Mouse (Mus musculus): Measurements from ENCODE around the gene Angptl4. TPM values are rescaled to one million over a fixed set of nuclear protein-coding genes. Genes with fewer than 3 reads are reported as not detected.

The Angptl4 gene
- polyA plus RNA-seq, 1 experiment from 2014 or later: 15.5 TPM

GRCm38 (mm10) chr17:33817969-33818643 is 36.5 kb upstream of the Angptl4 start:
- Histone ChIP-seq H3K27me3 (replicated peaks; ENCODE audit: control insufficient read depth, insufficient read depth, low read length) (no peaks in the 10 kb centered on the region), H3K4me1 (replicated peaks; ENCODE audit: control insufficient read depth, insufficient read depth, low read length) (peaks cover 27% of the 10 kb centered on the region), H3K4me2 (ENCODE audit: low read length) (peak overlapping the region; percentile 95), H3K9ac (replicated peaks; ENCODE audit: low read depth, low read length) (peak overlapping the region; percentile 92), H3K4me3 (replicated peaks; ENCODE audit: low read length) (peak overlapping the region; percentile 63), H3K27ac (ENCODE audit: low read length) (peak overlapping the region; percentile 90), H3K9me3 (ENCODE audit: control insufficient read depth, low read length) (no peaks in the 10 kb centered on the region), H3K36me3 (ENCODE audit: control insufficient read depth, insufficient read depth) (peaks cover 19% of the 10 kb centered on the region)
- WGBS: 15% methylated on average over 33 of the region's 33 CpGs
- ATAC-seq: peak; percentile 42; the same call in 1 of the 2 replicates

GRCm38 (mm10) chr17:33817184-33817968 is 35.7 kb upstream of the Angptl4 start:
- WGBS: 1% methylated on average over 88 of the region's 89 CpGs
- no peaks in the 10 kb centered on the region for H3K27me3 ChIP-seq (replicated peaks; ENCODE audit: control insufficient read depth, insufficient read depth, low read length)
- H3K9ac ChIP-seq (replicated peaks; ENCODE audit: low read depth, low read length): peak overlapping the region; percentile 92
- H3K9me3 ChIP-seq (ENCODE audit: control insufficient read depth, low read length): no peaks in the 10 kb centered on the region
- peak overlapping the region; percentile 90 for H3K27ac ChIP-seq (ENCODE audit: low read length)
- peaks cover 19% of the 10 kb centered on the region for H3K36me3 ChIP-seq (ENCODE audit: control insufficient read depth, insufficient read depth)
- peak overlapping the region; percentile 63 for H3K4me3 ChIP-seq (replicated peaks; ENCODE audit: low read length)
- H3K4me1 ChIP-seq (replicated peaks; ENCODE audit: control insufficient read depth, insufficient read depth, low read length): peaks cover 20% of the 10 kb centered on the region
- peak; percentile 97 for ATAC-seq
- peak overlapping the region; percentile 95 for H3K4me2 ChIP-seq (ENCODE audit: low read length)

GRCm38 (mm10) chr17:33816612-33817011 is 35.0 kb upstream of the Angptl4 start:
- Histone ChIP-seq H3K4me2 (ENCODE audit: low read length) (peak overlapping the region; percentile 95), H3K36me3 (ENCODE audit: control insufficient read depth, insufficient read depth) (peaks cover 14% of the 10 kb centered on the region), H3K9ac (replicated peaks; ENCODE audit: low read depth, low read length) (no peak overlapping the region), H3K4me1 (replicated peaks; ENCODE audit: control insufficient read depth, insufficient read depth, low read length) (peaks cover 17% of the 10 kb centered on the region), H3K27ac (ENCODE audit: low read length) (peak overlapping the region; percentile 90; the same call in 1 of the 2 replicates), H3K9me3 (ENCODE audit: control insufficient read depth, low read length) (no peaks in the 10 kb centered on the region), H3K4me3 (replicated peaks; ENCODE audit: low read length) (peak overlapping the region; percentile 63), H3K27me3 (replicated peaks; ENCODE audit: control insufficient read depth, insufficient read depth, low read length) (no peaks in the 10 kb centered on the region)
- ATAC-seq: no peak
- 56% methylated on average over 5 of the region's 5 CpGs for WGBS

DNA sequence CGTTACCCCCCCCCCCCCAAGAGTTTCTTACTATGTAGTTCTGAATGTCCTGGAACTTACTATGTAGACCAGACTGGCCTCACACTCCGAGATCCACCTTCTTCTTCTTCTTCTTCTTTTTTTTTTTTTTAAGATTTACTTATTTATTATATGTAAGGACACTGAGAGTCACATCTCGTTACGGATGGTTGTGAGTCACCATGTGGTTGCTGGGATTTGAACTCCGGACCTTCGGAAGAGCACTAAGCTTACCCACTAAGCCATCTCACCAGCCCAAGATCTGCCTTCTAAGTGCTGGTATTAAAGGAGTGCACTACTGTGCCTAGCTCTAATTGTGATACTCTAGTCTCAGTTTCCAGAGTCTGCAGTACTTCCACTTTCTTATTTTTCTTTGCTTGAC is 33.8 kb upstream of the Angptl4 start:
- Histone ChIP-seq H3K4me2 (ENCODE audit: low read length) (no peak overlapping the region), H3K9ac (replicated peaks; ENCODE audit: low read depth, low read length) (no peak overlapping the region), H3K27ac (ENCODE audit: low read length) (no peak overlapping the region), H3K9me3 (ENCODE audit: control insufficient read depth, low read length) (no peaks in the 10 kb centered on the region), H3K36me3 (ENCODE audit: control insufficient read depth, insufficient read depth) (peaks cover 3% of the 10 kb centered on the region; the same call in 1 of the 2 replicates), H3K27me3 (replicated peaks; ENCODE audit: control insufficient read depth, insufficient read depth, low read length) (peaks cover 8% of the 10 kb centered on the region; the same call in 1 of the 2 replicates), H3K4me1 (replicated peaks; ENCODE audit: control insufficient read depth, insufficient read depth, low read length) (peaks cover 23% of the 10 kb centered on the region), H3K4me3 (replicated peaks; ENCODE audit: low read length) (no peak overlapping the region)
- ATAC-seq: no peak
- 96% methylated on average over 5 of the region's 6 CpGs for WGBS

DNA sequence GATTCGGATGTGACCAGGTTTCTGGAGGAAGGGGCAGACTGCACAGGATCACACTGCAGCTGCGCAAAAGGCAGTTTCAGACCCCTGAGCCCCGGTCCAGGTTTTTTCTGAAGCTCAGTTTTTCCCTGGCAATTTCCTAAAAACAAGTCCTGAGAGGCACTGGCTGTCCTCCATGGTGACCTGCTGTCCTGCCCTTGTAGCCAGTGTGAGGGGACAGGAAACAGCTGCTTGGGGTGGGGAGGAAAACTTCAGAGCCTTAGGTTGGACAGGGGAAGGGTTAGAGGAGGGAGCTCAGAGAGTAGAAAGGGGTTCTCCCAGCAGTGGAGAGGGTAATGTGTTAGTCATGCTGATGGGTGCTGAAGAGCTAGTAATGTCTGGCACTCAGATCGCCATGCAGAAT is 31.4 kb upstream of the Angptl4 start:
- Histone ChIP-seq H3K4me1 (replicated peaks; ENCODE audit: control insufficient read depth, insufficient read depth, low read length) (peaks cover 15% of the 10 kb centered on the region), H3K27ac (ENCODE audit: low read length) (no peak overlapping the region), H3K4me3 (replicated peaks; ENCODE audit: low read length) (no peak overlapping the region), H3K36me3 (ENCODE audit: control insufficient read depth, insufficient read depth) (no peaks in the 10 kb centered on the region), H3K9me3 (ENCODE audit: control insufficient read depth, low read length) (no peaks in the 10 kb centered on the region), H3K4me2 (ENCODE audit: low read length) (no peak overlapping the region), H3K27me3 (replicated peaks; ENCODE audit: control insufficient read depth, insufficient read depth, low read length) (peaks cover 10% of the 10 kb centered on the region; the same call in 1 of the 2 replicates), H3K9ac (replicated peaks; ENCODE audit: low read depth, low read length) (no peak overlapping the region)
- WGBS: 73% methylated on average over 4 of the region's 4 CpGs
- no peak for ATAC-seq

GRCm38 (mm10) chr17:33812475-33812874 is 30.8 kb upstream of the Angptl4 start:
- Histone ChIP-seq H3K27ac (ENCODE audit: low read length) (no peak overlapping the region), H3K36me3 (ENCODE audit: control insufficient read depth, insufficient read depth) (no peaks in the 10 kb centered on the region), H3K4me3 (replicated peaks; ENCODE audit: low read length) (no peak overlapping the region), H3K27me3 (replicated peaks; ENCODE audit: control insufficient read depth, insufficient read depth, low read length) (peaks cover 10% of the 10 kb centered on the region; the same call in 1 of the 2 replicates), H3K9ac (replicated peaks; ENCODE audit: low read depth, low read length) (no peak overlapping the region), H3K4me2 (ENCODE audit: low read length) (no peak overlapping the region), H3K4me1 (replicated peaks; ENCODE audit: control insufficient read depth, insufficient read depth, low read length) (peaks cover 12% of the 10 kb centered on the region), H3K9me3 (ENCODE audit: control insufficient read depth, low read length) (no peaks in the 10 kb centered on the region)
- ATAC-seq: no peak
- 57% methylated on average over 3 of the region's 3 CpGs for WGBS

DNA sequence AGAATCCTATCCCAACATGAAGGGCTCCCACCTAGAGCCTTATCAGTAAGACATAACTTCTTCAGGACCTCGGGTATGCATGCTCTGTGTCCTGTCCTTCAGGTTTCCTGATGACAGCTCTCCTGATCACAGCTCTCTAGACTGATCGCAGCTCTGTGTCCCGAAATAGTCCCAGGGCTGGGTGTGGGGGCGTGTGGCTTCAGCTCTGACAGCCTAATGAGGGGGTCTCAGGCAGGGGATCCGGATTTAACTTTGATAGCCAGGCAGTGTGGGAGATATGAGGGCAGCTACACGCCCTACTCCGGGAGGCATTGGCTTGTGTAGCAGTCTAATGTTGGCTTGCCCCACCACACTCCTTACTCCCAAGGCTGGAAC is 29.5 kb upstream of the Angptl4 start:
- WGBS: 28% methylated on average over 7 of the region's 7 CpGs
- peak overlapping the region; percentile 50 for H3K4me3 ChIP-seq (replicated peaks; ENCODE audit: low read length)

DNA sequence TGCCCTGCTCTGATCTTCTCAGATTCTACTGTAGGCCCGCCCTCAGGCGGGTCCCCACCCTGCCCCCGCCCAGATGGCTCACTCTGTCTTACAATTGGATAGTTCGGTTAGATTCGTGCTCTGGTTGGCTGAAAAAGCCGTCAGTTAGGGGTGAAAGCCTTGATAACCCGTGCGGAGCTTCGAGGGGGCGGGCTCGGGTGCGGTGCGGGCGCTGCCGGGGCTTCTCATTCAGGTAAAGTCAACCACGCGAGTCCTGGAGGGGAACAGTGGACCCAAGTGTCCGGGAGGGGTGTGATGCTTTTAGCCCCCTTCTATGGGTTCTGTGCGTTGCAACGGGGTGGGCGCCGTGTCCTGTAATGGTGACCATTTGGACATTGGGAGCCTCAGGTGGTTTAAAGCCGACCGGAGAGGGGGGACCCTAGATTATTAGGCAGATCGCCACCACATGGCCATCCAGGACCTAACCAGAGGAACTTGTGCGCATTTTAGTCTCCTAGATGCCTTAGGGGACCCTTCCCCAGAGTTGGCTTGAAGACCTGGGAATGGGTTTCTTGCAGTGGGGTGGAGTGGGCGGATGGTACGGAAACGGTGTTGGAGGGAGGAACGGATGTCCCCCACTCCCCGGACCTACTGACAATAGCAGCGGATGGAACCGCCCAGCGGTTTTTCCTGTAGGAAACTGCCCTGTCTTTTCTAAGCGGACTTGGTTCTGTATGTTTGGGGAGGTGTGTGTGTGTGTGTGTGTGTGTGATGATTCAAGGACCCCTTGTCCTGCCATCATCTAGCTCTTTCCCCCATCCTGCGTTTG is 28.9 kb upstream of the Angptl4 start, which contains the start of gene Kank3:
Gene Kank3, plus strand, starts transcription at position 186 of the 808 bp plus-strand sequence.
- peaks cover 13% of the 10 kb centered on the region; the same call in 1 of the 2 replicates for H3K27me3 ChIP-seq (replicated peaks; ENCODE audit: control insufficient read depth, insufficient read depth, low read length)
- peak; percentile 99 for ATAC-seq
- H3K27ac ChIP-seq (ENCODE audit: low read length): no peak within 1 kb of the TSS
- peak within 1 kb of the TSS; percentile 50 for H3K4me3 ChIP-seq (replicated peaks; ENCODE audit: low read length)
- H3K9me3 ChIP-seq (ENCODE audit: control insufficient read depth, low read length): no peaks in the 10 kb centered on the region
- H3K4me2 ChIP-seq (ENCODE audit: low read length): peak within 1 kb of the TSS; percentile 71
- 1% methylated on average over 36 of the region's 36 CpGs for WGBS
- H3K9ac ChIP-seq (replicated peaks; ENCODE audit: low read depth, low read length): peak within 1 kb of the TSS; percentile 48
- no peaks in the 10 kb centered on the region for H3K36me3 ChIP-seq (ENCODE audit: control insufficient read depth, insufficient read depth)
- H3K4me1 ChIP-seq (replicated peaks; ENCODE audit: control insufficient read depth, insufficient read depth, low read length): peaks cover 6% of the 10 kb centered on the region; the same call in 1 of the 2 replicates

More for the DNA sequence above, 29.5 kb upstream of the Angptl4 start:
- H3K36me3 ChIP-seq (ENCODE audit: control insufficient read depth, insufficient read depth): no peaks in the 10 kb centered on the region
- 0 out of 2 replicates have a peak overlapping the region, but pooled peaks have one; percentile 17 for H3K9ac ChIP-seq (replicated peaks; ENCODE audit: low read depth, low read length)
- H3K27ac ChIP-seq (ENCODE audit: low read length): no peak overlapping the region
- no peak for ATAC-seq
- peaks cover 6% of the 10 kb centered on the region; the same call in 1 of the 2 replicates for H3K4me1 ChIP-seq (replicated peaks; ENCODE audit: control insufficient read depth, insufficient read depth, low read length)
- H3K27me3 ChIP-seq (replicated peaks; ENCODE audit: control insufficient read depth, insufficient read depth, low read length): peaks cover 13% of the 10 kb centered on the region; the same call in 1 of the 2 replicates
- no peaks in the 10 kb centered on the region for H3K9me3 ChIP-seq (ENCODE audit: control insufficient read depth, low read length)
- peak overlapping the region; percentile 71 for H3K4me2 ChIP-seq (ENCODE audit: low read length)
